Mouse (Mus musculus) lung, adult 2 months (tissue): ENCODE measurements around the gene Morn5.

Experiments used
- CTCF ChIP-seq: fragments of 200-500 bp; IDR thresholded peaks from 2 replicates; pipeline ENCODE4 v1.5.1; 2011; ENCODE audit warnings: mild to moderate bottlenecking, low read length, control low read depth; ENCODE audit not compliant: insufficient read depth
- POLR2A ChIP-seq: fragments of 200-500 bp; IDR thresholded peaks from 2 replicates; pipeline ENCODE4 v1.6.1; 2011; ENCODE audit warnings: low read depth, mild to moderate bottlenecking, control low read depth, low read length, borderline replicate concordance; ENCODE audit errors: extremely low read depth

- TF ChIP-seq CTCF (no peak), POLR2A (no peak)
Measured at GRCm38 (mm10) chr2:36090853-36091741, 41.8 kb downstream of the Morn5 start.
